Mouse (Mus musculus) liver, embryonic 12.5 days (tissue): ENCODE data around the gene Gxylt2. TPM values are rescaled to one million over a fixed set of nuclear protein-coding genes. Genes with fewer than 3 reads are reported as not detected.

ENCODE experiments used
- ATAC-seq: fragments of 200-750 bp; cut with Nextera tagmentation; 2 replicates; pipeline ENCODE4 v1.8.0; 2017; ENCODE audit warnings: moderate number of reproducible peaks, mild to moderate bottlenecking, moderate library complexity
- H3K27ac ChIP-seq: fragments of 300-500 bp; sonication (generic); 2 replicates; pipeline ENCODE4 v1.5.1; 2016; ENCODE audit warnings: mild to moderate bottlenecking
- H3K27me3 ChIP-seq: fragments of 300-500 bp; sonication (generic); replicated peaks from 2 replicates; pipeline ENCODE4 v1.6.1; 2016; ENCODE audit warnings: mild to moderate bottlenecking, moderate library complexity
- H3K36me3 ChIP-seq: fragments of 300-500 bp; sonication (generic); 2 replicates; pipeline ENCODE4 v1.6.1; 2016; ENCODE audit warnings: mild to moderate bottlenecking, moderate library complexity
- H3K4me1 ChIP-seq: fragments of 300-500 bp; sonication (generic); 2 replicates; pipeline ENCODE4 v1.6.1; 2016
- H3K4me2 ChIP-seq: fragments of 300-500 bp; sonication (generic); 2 replicates; pipeline ENCODE4 v1.6.1; 2016; ENCODE audit warnings: mild to moderate bottlenecking, moderate library complexity
- H3K4me3 ChIP-seq: fragments of 300-500 bp; sonication (generic); 2 replicates; pipeline ENCODE4 v1.5.1; 2016; ENCODE audit warnings: mild to moderate bottlenecking, moderate library complexity
- H3K9ac ChIP-seq: fragments of 300-500 bp; sonication (generic); 2 replicates; pipeline ENCODE4 v1.6.1; 2016; ENCODE audit warnings: mild to moderate bottlenecking, moderate library complexity
- H3K9me3 ChIP-seq: fragments of 300-500 bp; sonication (generic); replicated peaks from 2 replicates; pipeline ENCODE4 v1.6.1; 2016; ENCODE audit warnings: mild to moderate bottlenecking, moderate library complexity
- WGBS: fragments of 180-500 bp; shearing (Covaris S2); methylation state at CpG from one replicate; pipeline ENCODE4 v1.1.7; 2016; ENCODE audit not compliant: insufficient replicate concordance; 5-methylcytosine and 5-hydroxymethylcytosine counted together
- polyA plus RNA-seq: library from polyadenylated mRNA; unstranded; fragments of >200 nt; fragmentation: Nextera tagmentation; extraction: Ambion mirVana; gene quantifications from 2 replicates; pipeline ENCODE4 v1.2.1, GENCODE M21; 2016

The Gxylt2 gene
- polyA plus RNA-seq, 1 experiment from 2014 or later, result 0.37 TPM

GRCm38 (mm10) chr6:100807187-100807586 lies 102.7 kb downstream of the Gxylt2 start:
- Histone ChIP-seq H3K27me3 (no peaks in the 10 kb centered on the region), H3K9me3 (no peaks in the 10 kb centered on the region), H3K4me1 (no peaks in the 10 kb centered on the region), H3K9ac (no peak overlapping the region), H3K4me3 (no peak overlapping the region), H3K27ac (no peak overlapping the region), H3K4me2 (no peak overlapping the region), H3K36me3 (no peaks in the 10 kb centered on the region)
- no peak for ATAC-seq
- 80% methylated on average over 9 of the region's 9 CpGs for WGBS

GRCm38 (mm10) chr6:100807746-100808145 lies 103.2 kb downstream of the Gxylt2 start:
- Histone ChIP-seq H3K9ac (no peak overlapping the region), H3K27ac (no peak overlapping the region), H3K4me2 (no peak overlapping the region), H3K4me1 (no peaks in the 10 kb centered on the region), H3K27me3 (no peaks in the 10 kb centered on the region), H3K36me3 (no peaks in the 10 kb centered on the region), H3K4me3 (no peak overlapping the region), H3K9me3 (no peaks in the 10 kb centered on the region)
- WGBS, result 65% methylated on average over 1 of the region's 1 CpGs
- ATAC-seq, result no peak

- H3K27me3 ChIP-seq, result no peaks in the 10 kb centered on the region
- H3K36me3 ChIP-seq, result no peaks in the 10 kb centered on the region
- H3K9me3 ChIP-seq, result no peaks in the 10 kb centered on the region
- no peak for ATAC-seq
- no peak overlapping the region for H3K4me3 ChIP-seq
- H3K9ac ChIP-seq, result no peak overlapping the region
- H3K4me2 ChIP-seq, result no peak overlapping the region
- 68% methylated on average over 6 of the region's 6 CpGs for WGBS
- H3K27ac ChIP-seq, result no peak overlapping the region
- no peaks in the 10 kb centered on the region for H3K4me1 ChIP-seq
Observed at GRCm38 (mm10) chr6:100808221-100808778, 103.8 kb downstream of the Gxylt2 start.

GRCm38 (mm10) chr6:100810117-100810516 lies 105.6 kb downstream of the Gxylt2 start:
- 67% methylated on average over 4 of the region's 4 CpGs for whole genome bisulfite sequencing
- Histone ChIP-seq H3K9ac (no peak overlapping the region), H3K36me3 (no peaks in the 10 kb centered on the region), H3K4me2 (no peak overlapping the region), H3K27ac (no peak overlapping the region), H3K4me1 (no peaks in the 10 kb centered on the region), H3K4me3 (no peak overlapping the region), H3K9me3 (no peaks in the 10 kb centered on the region), H3K27me3 (no peaks in the 10 kb centered on the region)
- no peak for ATAC-seq

- Histone ChIP-seq H3K36me3 (no peaks in the 10 kb centered on the region), H3K4me3 (no peak overlapping the region), H3K4me2 (no peak overlapping the region), H3K4me1 (no peaks in the 10 kb centered on the region), H3K27ac (no peak overlapping the region), H3K27me3 (no peaks in the 10 kb centered on the region), H3K9ac (no peak overlapping the region), H3K9me3 (no peaks in the 10 kb centered on the region)
- WGBS, result 32% methylated on average over 3 of the region's 3 CpGs
- ATAC-seq, result no peak
Observed at GRCm38 (mm10) chr6:100811731-100812130, 107.2 kb downstream of the Gxylt2 start.

- Histone ChIP-seq H3K27ac (no peak overlapping the region), H3K9me3 (no peaks in the 10 kb centered on the region), H3K4me2 (no peak overlapping the region), H3K4me3 (no peak overlapping the region), H3K9ac (no peak overlapping the region), H3K27me3 (no peaks in the 10 kb centered on the region), H3K36me3 (no peaks in the 10 kb centered on the region), H3K4me1 (no peaks in the 10 kb centered on the region)
- ATAC-seq, result no peak
- 60% methylated on average over 2 of the region's 2 CpGs for WGBS
Observed at GRCm38 (mm10) chr6:100821367-100821766, 116.8 kb downstream of the Gxylt2 start.

GRCm38 (mm10) chr6:100823356-100823755 lies 118.8 kb downstream of the Gxylt2 start:
- H3K27ac ChIP-seq, result no peak overlapping the region
- 65% methylated on average over 1 of the region's 1 CpGs for WGBS
- ATAC-seq, result no peak
- no peaks in the 10 kb centered on the region for H3K4me1 ChIP-seq
- no peaks in the 10 kb centered on the region for H3K27me3 ChIP-seq
- H3K4me2 ChIP-seq, result no peak overlapping the region
- H3K9ac ChIP-seq, result no peak overlapping the region
- H3K36me3 ChIP-seq, result no peaks in the 10 kb centered on the region
- H3K9me3 ChIP-seq, result no peaks in the 10 kb centered on the region
- H3K4me3 ChIP-seq, result no peak overlapping the region

- H3K4me1 ChIP-seq, result no peaks in the 10 kb centered on the region
- H3K27ac ChIP-seq, result no peak overlapping the region
- no peak for ATAC-seq
- H3K4me3 ChIP-seq, result no peak overlapping the region
- H3K4me2 ChIP-seq, result no peak overlapping the region
- no peak overlapping the region for H3K9ac ChIP-seq
- H3K27me3 ChIP-seq, result no peaks in the 10 kb centered on the region
- no peaks in the 10 kb centered on the region for H3K36me3 ChIP-seq
- no peaks in the 10 kb centered on the region for H3K9me3 ChIP-seq
- WGBS, result 47% methylated on average over 7 of the region's 7 CpGs
Observed at GRCm38 (mm10) chr6:100824381-100824965, 119.9 kb downstream of the Gxylt2 start.

GRCm38 (mm10) chr6:100826046-100826445 lies 121.5 kb downstream of the Gxylt2 start:
- Histone ChIP-seq H3K27me3 (no peaks in the 10 kb centered on the region), H3K4me2 (no peak overlapping the region), H3K4me3 (no peak overlapping the region), H3K27ac (no peak overlapping the region), H3K4me1 (peaks cover 5% of the 10 kb centered on the region; the same call in 1 of the 2 replicates), H3K9me3 (no peaks in the 10 kb centered on the region), H3K36me3 (no peaks in the 10 kb centered on the region), H3K9ac (no peak overlapping the region)
- no peak for ATAC-seq
- WGBS, result 72% methylated on average over 6 of the region's 6 CpGs

- Histone ChIP-seq H3K4me3 (no peak overlapping the region), H3K4me1 (peaks cover 16% of the 10 kb centered on the region; the same call in 1 of the 2 replicates), H3K36me3 (no peaks in the 10 kb centered on the region), H3K27me3 (no peaks in the 10 kb centered on the region), H3K9me3 (no peaks in the 10 kb centered on the region), H3K9ac (no peak overlapping the region), H3K4me2 (no peak overlapping the region), H3K27ac (no peak overlapping the region)
- ATAC-seq, result no peak
- 82% methylated on average over 7 of the region's 7 CpGs for WGBS
Observed at GRCm38 (mm10) chr6:100828565-100828964, 124.0 kb downstream of the Gxylt2 start.

GRCm38 (mm10) chr6:100829770-100830169 lies 125.2 kb downstream of the Gxylt2 start:
- Histone ChIP-seq H3K9me3 (no peaks in the 10 kb centered on the region), H3K36me3 (no peaks in the 10 kb centered on the region), H3K4me1 (peaks cover 20% of the 10 kb centered on the region), H3K9ac (no peak overlapping the region), H3K27me3 (no peaks in the 10 kb centered on the region), H3K4me2 (no peak overlapping the region), H3K4me3 (no peak overlapping the region), H3K27ac (no peak overlapping the region)
- no peak for ATAC-seq
- WGBS, result 73% methylated on average over 5 of the region's 5 CpGs

- no peak overlapping the region for H3K4me3 ChIP-seq
- H3K9me3 ChIP-seq, result no peaks in the 10 kb centered on the region
- no peak overlapping the region for H3K27ac ChIP-seq
- H3K27me3 ChIP-seq, result no peaks in the 10 kb centered on the region
- peaks cover 33% of the 10 kb centered on the region for H3K4me1 ChIP-seq
- no peak overlapping the region for H3K9ac ChIP-seq
- H3K36me3 ChIP-seq, result peaks cover 10% of the 10 kb centered on the region
- 57% methylated on average over 3 of the region's 3 CpGs for WGBS
- no peak for ATAC-seq
- no peak overlapping the region for H3K4me2 ChIP-seq
Observed at GRCm38 (mm10) chr6:100831188-100831587, 126.7 kb downstream of the Gxylt2 start.

GRCm38 (mm10) chr6:100831751-100832150 lies 127.2 kb downstream of the Gxylt2 start:
- peaks cover 35% of the 10 kb centered on the region for H3K4me1 ChIP-seq
- no peak overlapping the region for H3K4me3 ChIP-seq
- H3K9ac ChIP-seq, result no peak overlapping the region
- H3K9me3 ChIP-seq, result no peaks in the 10 kb centered on the region
- H3K4me2 ChIP-seq, result no peak overlapping the region
- ATAC-seq, result no peak
- 81% methylated on average over 6 of the region's 6 CpGs for WGBS
- peaks cover 16% of the 10 kb centered on the region for H3K36me3 ChIP-seq
- H3K27me3 ChIP-seq, result no peaks in the 10 kb centered on the region
- no peak overlapping the region for H3K27ac ChIP-seq
